Mouse (Mus musculus) adrenal gland, postnatal 4 days (tissue): ENCODE data around the gene Sirt1. TPM values are rescaled to one million over a fixed set of nuclear protein-coding genes. Genes with fewer than 3 reads are reported as not detected.
"Not testable (repeated sequence)": the region's sequence is repeated elsewhere in the genome, so short reads cannot be mapped to it uniquely, and the experiment has no call there.

Source experiments
- DNase-seq, 2 experiments: peaks; one replicate each; pipeline ENCODE4 v3.0.0; 2021 to 2022; ENCODE audit warnings: low spot score in 2 of 2, mixed read lengths in 2 of 2
- long read RNA-seq, 2 experiments: library from polyadenylated mRNA; stranded (forward); transcript quantifications; one replicate each; pipeline ENCODE4 v2.0.0; 2021
- total RNA-seq, 2 experiments: library from RNA; stranded (reverse); gene quantifications; 2 replicates each; pipeline ENCODE4 v1.2.3; 2021

The Sirt1 gene
- 10 to 100 TPM; 20.4 to 23.6 TPM for total RNA-seq
- long read RNA-seq, experiment 1, partial matches to known transcripts: 0 of 2 reads
- long read RNA-seq, experiment 1, other reads (novel, unspliced or antisense): 2 of 2 reads
- long read RNA-seq, experiment 2, transcript Sirt1-201 (9 exons, 3,905 nt): major isoform, 6 of 12 reads
- long read RNA-seq, experiment 2, partial matches to known transcripts: 5 of 12 reads
- long read RNA-seq, experiment 2, other reads (novel, unspliced or antisense): 1 of 12 reads

- DNase-seq: no peak
Measured at GRCm38 (mm10) chr10:63381498-63382280, at the start of gene Sirt1. TSS of gene Sirt1 (minus strand) at chr10:63381704.

- peak; percentile 58 to 74 for DNase-seq
Measured at GRCm38 (mm10) chr10:63429785-63430305, 48.3 kb upstream of the Sirt1 start, which contains the start of gene Ctnna3. TSS of gene Ctnna3 (plus strand) at chr10:63430098.

DNA sequence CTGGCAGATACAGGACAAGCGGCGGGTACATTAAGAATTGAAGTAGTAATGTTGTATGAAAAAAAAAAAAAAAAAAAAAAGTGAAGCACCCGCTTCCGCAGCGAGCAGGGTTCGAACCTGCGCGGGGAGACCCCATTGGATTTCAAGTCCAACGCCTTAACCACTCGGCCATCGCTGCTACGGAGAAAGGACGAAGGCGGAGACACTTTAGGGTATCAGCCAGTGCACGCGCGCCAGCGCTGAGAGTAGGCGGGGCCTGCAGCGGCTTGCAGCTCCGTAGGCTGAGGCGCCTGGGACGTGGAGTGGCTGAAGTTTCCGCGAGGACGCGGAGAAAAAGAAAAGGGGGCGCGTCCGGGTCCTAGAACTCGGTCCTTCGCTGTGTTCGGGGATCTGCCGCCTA is 47.9 kb upstream of the Sirt1 start:
- DNase-seq: peak; percentile 100

DNA sequence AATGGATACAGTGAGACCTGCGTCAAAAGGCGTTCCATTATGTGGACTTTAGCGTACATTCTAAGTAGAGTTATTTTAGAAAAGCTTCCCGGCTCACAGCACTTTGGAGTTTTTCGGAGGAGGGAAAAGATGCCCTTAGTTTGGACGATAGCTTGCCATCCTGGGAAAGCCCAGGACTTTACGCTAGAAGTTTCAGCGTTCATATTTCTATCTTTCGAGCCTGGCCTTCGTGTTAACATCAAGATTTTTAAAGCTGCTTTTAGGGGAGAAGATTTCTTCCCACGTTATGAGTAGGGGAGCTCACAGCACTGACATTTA is 47.5 kb upstream of the Sirt1 start:
- DNase-seq: no peak

- no peak for DNase-seq
Measured at GRCm38 (mm10) chr10:63428243-63429022, 46.9 kb upstream of the Sirt1 start.

- no peak for DNase-seq
Measured at GRCm38 (mm10) chr10:63427146-63427545, 45.6 kb upstream of the Sirt1 start.

DNA sequence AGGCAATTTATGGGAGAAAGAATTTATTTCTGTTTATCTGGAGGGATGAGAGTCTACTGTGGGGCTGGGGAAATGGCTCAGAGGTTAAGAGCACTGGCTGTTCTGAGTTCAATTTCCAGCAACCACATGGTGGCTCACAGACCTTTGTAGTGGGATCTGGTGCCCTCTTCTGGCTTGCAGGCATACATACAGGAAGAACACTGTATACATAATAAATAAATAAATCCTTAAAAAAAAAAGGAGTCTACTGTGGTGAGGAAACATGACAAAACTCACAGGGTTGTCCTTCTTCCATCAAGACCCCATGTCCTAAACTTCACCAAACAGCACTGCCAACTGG is 42.9 kb upstream of the Sirt1 start:
- DNase-seq: no peak

DNA sequence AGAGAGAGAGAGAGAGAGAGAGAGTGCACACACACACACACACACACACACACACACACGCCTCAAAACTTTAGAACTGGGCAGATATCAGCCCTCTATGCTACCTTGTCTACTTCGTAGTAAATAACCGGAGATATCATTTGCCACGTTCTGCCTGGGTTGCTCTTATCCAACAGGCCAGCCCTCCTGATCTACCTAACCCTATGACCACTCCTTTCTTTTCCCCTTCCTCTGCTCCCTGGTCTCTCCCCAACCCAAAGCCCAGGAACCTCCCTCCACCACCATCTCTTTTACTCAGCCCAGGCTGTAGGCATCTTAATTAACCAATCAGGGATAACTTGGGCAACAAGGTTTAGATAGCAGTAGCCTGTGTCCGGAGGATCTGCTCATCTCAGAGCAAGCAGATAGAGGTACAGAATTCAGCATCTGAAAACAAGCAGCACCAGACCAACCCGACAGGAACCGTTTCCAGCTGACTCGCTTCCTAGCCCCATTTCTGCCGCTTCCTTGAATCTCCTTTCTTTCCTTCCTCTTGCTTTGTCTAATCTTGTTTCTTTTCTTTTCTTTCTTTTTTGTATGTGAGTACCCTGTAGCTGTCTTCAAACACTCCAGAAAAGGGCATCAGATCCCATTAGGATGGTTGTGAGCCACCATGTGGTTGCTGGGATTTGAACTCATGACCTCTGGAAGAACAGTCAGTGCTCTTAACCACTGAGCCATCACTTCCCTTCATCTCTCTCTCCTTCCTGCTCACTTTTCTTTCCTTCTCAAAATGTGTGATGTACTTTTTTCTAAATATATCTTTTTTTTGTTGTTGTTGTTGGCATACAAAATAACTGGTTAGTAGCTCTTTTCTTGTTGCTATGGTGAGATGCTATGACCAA is 42.3 kb upstream of the Sirt1 start:
- no peak for DNase-seq

- DNase-seq: no peak
Measured at GRCm38 (mm10) chr10:63422736-63422992, 41.2 kb upstream of the Sirt1 start.

GRCm38 (mm10) chr10:63421739-63422735 is 40.5 kb upstream of the Sirt1 start, which contains the start of gene Gm7075:
TSS of gene Gm7075 (minus strand) at chr10:63421789.
- DNase-seq: no peak

- no peak for DNase-seq
Measured at GRCm38 (mm10) chr10:63417061-63417460, 35.6 kb upstream of the Sirt1 start.

DNA sequence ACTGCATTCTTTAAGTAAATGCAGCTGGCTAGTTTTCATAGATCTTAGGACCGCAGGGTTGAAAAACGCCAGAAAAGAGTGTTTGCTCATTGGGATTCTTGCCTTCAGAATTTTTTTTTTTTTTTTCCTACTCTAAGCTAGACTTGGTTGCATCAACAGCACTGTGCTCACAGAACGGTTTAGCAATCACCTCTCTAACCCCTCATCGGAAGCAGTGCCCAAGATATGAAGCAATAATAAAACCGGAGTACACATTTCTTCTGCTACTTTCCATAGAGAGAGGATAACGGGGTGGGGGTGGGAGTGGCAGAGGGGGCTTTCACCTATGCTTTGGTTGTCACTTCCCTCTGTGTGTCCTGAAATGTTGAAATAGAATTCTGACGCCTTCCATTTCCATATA is 34.3 kb upstream of the Sirt1 start:
- no peak for DNase-seq

- DNase-seq: no peak
Measured at GRCm38 (mm10) chr10:63415287-63415686, 33.8 kb upstream of the Sirt1 start.

- no peak for DNase-seq
Measured at GRCm38 (mm10) chr10:63412756-63413155, 31.3 kb upstream of the Sirt1 start.

DNA sequence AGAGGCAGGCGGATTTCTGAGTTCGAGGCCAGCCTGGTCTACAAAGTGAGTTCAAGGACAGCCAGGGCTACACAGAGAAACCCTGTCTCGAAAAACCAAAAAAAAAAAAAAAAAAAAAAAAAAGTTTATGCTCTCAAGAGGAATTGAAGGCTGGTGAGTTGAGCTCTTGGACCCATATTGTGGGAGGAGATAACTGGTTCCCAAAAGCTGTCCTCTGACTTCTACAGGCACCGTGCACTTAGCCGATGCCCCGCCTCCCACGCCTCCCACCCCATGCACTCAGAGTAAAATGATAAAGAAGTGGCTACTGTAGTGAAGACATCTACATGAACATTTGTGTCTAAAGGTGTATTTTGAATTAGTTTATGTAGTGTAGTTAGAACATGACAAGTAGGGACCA is 30.2 kb upstream of the Sirt1 start:
- not testable (repeated sequence) for DNase-seq

DNA sequence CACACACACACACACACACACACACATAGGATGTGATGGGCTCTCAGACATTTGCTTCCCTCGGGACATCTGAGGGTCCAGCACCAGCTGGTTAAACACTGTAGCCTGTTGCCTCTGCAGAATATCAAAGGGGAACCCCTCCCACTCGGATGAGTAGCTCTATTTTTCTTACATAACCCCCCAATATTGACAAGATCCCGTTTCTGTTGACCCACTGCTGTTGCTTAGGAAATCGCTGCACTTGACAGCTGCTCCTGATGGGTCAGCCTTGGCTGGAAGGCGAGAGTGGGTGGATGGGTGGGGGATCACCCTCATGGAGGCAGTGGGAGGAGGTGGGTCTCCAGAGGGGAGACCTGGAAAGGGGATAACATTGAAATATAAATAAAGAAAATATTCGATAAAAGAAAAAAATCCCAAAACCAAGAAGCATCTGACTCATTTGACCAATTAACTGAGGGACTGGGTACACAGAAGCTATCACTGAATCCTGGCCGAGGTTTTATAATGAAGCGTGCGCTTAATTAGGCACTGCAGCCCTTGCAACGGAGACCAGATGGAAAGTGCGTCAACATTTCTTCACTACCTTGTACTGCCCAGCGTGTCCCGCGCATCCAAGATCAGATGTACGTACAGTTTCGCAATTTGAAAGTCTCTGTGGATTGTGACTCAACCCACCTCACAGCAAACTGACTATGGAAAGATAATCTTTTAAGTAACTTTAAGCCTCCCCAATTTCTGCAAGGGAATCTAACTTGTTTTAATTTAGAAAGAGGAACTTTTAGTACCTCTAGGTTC is 28.9 kb upstream of the Sirt1 start:
- no peak for DNase-seq

DNA sequence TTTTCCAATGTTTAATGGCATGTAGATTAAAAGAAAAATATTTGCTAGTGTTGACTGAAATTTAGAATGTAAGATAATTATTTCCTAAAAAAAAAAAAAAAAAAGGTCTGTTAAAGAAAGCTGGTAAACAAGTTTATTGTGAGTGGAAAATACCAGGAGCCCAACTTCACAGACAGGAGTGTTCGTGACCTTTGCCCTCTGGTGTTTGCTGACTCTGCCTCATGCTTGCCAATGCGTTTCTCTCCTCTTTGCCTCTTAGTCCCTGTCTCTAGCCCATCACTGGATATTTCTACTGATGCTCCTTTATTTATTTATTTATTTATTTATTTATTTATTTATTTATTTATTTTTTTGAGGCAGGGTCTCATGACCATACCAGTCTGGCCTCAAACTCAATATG is 22.1 kb upstream of the Sirt1 start:
- DNase-seq: no peak

GRCm38 (mm10) chr10:63402731-63403504 is 21.4 kb upstream of the Sirt1 start:
- DNase-seq: no peak
